Mouse (Mus musculus): ENCODE measurements around the gene Olfr456.

DNA sequence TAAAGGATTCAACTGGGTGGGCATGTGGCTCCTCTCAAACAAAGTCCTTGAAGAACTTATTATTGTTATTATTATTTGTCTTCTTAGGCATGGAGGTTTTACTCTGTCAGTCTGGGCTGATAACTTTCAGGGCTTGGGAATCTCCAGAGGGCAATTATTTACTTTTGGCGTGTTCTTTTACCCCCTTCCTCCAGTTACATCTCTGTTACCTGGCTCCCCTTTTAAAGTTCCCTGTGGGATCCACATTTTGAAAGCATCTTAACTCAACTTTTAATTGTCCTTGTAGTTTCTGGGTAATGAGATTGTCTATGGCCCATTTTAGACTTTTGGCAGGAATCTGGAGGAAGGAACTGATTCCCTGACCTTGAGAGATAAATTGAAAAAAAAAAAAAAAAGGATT lies 10.8 kb downstream of the Olfr456 start, which contains the start of gene Olfr457:
- TF ChIP-seq CTCF (IDR thresholded peaks at IDR 0.05; ENCODE audit: control insufficient read depth, insufficient read depth, insufficient read length) (no peak), MYOD1 (IDR thresholded peaks at IDR 0.05; ENCODE audit: control insufficient read depth, insufficient read length, low read depth) (no peak), FOSL1 (IDR thresholded peaks at IDR 0.05; ENCODE audit: insufficient read depth, low read length, poor library complexity, severe bottlenecking) (no peak), MAX (IDR thresholded peaks at IDR 0.05) (no peak), USF1 (IDR thresholded peaks at IDR 0.05; ENCODE audit: low read depth) (no peak), CEBPB (IDR thresholded peaks at IDR 0.05; ENCODE audit: low read depth) (no peak), MYOG (IDR thresholded peaks at IDR 0.05; ENCODE audit: control insufficient read depth, extremely low read depth, insufficient read length) (no peak)

Data from C2C12 (cell line).